ENCODE assay signal across 9 mouse cellular contexts in genomic region chr12:107757996-107758791, GRCm38 (mm10).
DNase-seq lines count a peak whose midpoint lies in the region; ATAC-seq lines count a peak whose summit lies in the region.
"Had no signal": no experiment of that assay in that cellular context is flagged by ENCODE, and none has a peak within 500 bp of the region (broad histone marks: within the 10 kb centered on the region; RNA-seq: fewer than 3 reads in every experiment).

No protein-coding gene starts in this region.

- no peak for DNase-seq in heart, postnatal 36 days
- DNase-seq in brain, embryonic 18.5 days (ENCODE audit: low read depth, low spot score) = peak; percentile 16
- DNase-seq in spleen, postnatal 14 days (ENCODE audit: low spot score in 2 of 2) = no peak
- no peak for DNase-seq in spleen, postnatal 36 days (ENCODE audit: low spot score in 2 of 2)
- DNase-seq in kidney, adult 9 months = no peak

- peak overlapping the region; percentile 36; the same call in 1 of the 2 replicates for H3K4me2 ChIP-seq in heart, embryonic 12.5 days
- H3K4me2 ChIP-seq in hindbrain, embryonic 15.5 days = no peak overlapping the region
- H3K4me2 ChIP-seq in neural tube, embryonic 14.5 days (ENCODE audit: low read depth, low read length) = no peak overlapping the region

- no peak overlapping the region for H3K27ac ChIP-seq in heart, embryonic 12.5 days (ENCODE audit: poor library complexity, severe bottlenecking)
- no peak overlapping the region for H3K27ac ChIP-seq in hindbrain, embryonic 15.5 days (replicated peaks)
- H3K27ac ChIP-seq in neural tube, embryonic 14.5 days (ENCODE audit: low read depth, low read length) = no peak overlapping the region
- H3K27ac ChIP-seq: liver, embryonic 14.5 days had no signal

- ATAC-seq in heart, embryonic 12.5 days (ENCODE audit: insufficient number of reproducible peaks, low FRiP score) = peak; percentile 43; the same call in 1 of the 2 replicates
- ATAC-seq in hindbrain, embryonic 15.5 days (ENCODE audit: low FRiP score, low read depth) = peak; percentile 62
- ATAC-seq in neural tube, embryonic 14.5 days (ENCODE audit: low read depth) = peak; percentile 69; the same call in 1 of the 2 replicates

- H3K4me3 ChIP-seq in heart, embryonic 12.5 days = no peak overlapping the region
- no peak overlapping the region for H3K4me3 ChIP-seq in hindbrain, embryonic 15.5 days
- H3K4me3 ChIP-seq in neural tube, embryonic 14.5 days (ENCODE audit: low read depth, low read length) = no peak overlapping the region

- intact Hi-C loops in heart, postnatal 36 days (cut with DNase I) = no loop called here

- no peaks in the 10 kb centered on the region for H3K36me3 ChIP-seq in heart, embryonic 12.5 days
- H3K36me3 ChIP-seq in hindbrain, embryonic 15.5 days = no peaks in the 10 kb centered on the region
- no peaks in the 10 kb centered on the region for H3K36me3 ChIP-seq in neural tube, embryonic 14.5 days (ENCODE audit: control insufficient read depth, insufficient read depth, low read length)

- no peak overlapping the region for H3K9ac ChIP-seq in heart, embryonic 12.5 days
- no peak overlapping the region for H3K9ac ChIP-seq in hindbrain, embryonic 15.5 days
- no peak overlapping the region for H3K9ac ChIP-seq in neural tube, embryonic 14.5 days (replicated peaks; ENCODE audit: low read depth, low read length)
- H3K9ac ChIP-seq: liver, embryonic 14.5 days had no signal

- H3K4me1 ChIP-seq in heart, embryonic 12.5 days (replicated peaks) = peaks cover 15% of the 10 kb centered on the region
- H3K4me1 ChIP-seq in hindbrain, embryonic 15.5 days (replicated peaks) = peaks cover 3% of the 10 kb centered on the region; the same call in 1 of the 2 replicates
- H3K4me1 ChIP-seq in neural tube, embryonic 14.5 days (ENCODE audit: control insufficient read depth, insufficient read depth, low read length) = no peaks in the 10 kb centered on the region

- H3K9me3 ChIP-seq in heart, embryonic 12.5 days (replicated peaks) = no peaks in the 10 kb centered on the region
- no peaks in the 10 kb centered on the region for H3K9me3 ChIP-seq in hindbrain, embryonic 15.5 days
- H3K9me3 ChIP-seq in neural tube, embryonic 14.5 days (ENCODE audit: control insufficient read depth, low read length) = no peaks in the 10 kb centered on the region

- 0 out of 2 replicates have a peak, but pooled peaks cover 6% of the 10 kb centered on the region for H3K27me3 ChIP-seq in heart, embryonic 12.5 days (replicated peaks)
- no peaks in the 10 kb centered on the region for H3K27me3 ChIP-seq in hindbrain, embryonic 15.5 days
- H3K27me3 ChIP-seq in neural tube, embryonic 14.5 days (ENCODE audit: control insufficient read depth, insufficient read depth, low read length) = no peaks in the 10 kb centered on the region

- WGBS in heart, embryonic 12.5 days = 16% methylated on average over 13 of the region's 16 CpGs
- WGBS in hindbrain, embryonic 15.5 days = 13% methylated on average over 16 of the region's 16 CpGs
- WGBS in neural tube, embryonic 14.5 days = 9% methylated on average over 13 of the region's 16 CpGs
